In the genomic region with DNA sequence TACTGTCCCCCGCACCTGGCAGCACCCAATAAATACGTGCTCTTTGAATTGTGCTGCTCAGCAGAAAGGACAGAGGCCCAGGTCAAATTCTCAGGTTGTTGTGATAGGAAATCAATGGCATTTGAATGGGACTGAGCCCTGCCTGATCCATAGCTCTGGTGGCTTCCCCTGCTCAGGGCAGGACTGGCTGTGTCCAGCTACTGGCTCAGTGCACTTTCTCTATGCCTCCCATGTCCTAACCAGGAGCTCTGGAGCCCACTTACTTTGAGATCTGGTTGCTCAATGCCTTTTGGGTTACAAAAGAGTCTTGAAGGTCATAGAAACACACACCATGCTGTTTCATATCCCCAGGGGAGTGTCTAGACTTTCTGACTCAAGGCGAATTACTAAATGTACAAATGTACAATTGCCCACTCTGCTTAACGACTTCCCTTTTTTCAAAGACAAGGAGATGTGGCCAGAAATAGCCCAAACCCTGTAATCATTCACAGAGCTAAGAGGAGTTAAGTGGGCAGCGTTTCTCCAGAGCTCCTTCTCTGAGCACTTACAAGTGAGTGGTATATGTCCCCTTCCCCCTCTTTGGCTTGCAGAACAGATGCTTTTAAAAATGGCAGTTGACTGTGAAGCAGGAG, we compare ENCODE assay signal across 9 mouse cellular contexts.
DNase-seq lines count a peak whose midpoint lies in the region; ATAC-seq and TF ChIP-seq lines count a peak whose summit lies in the region.
"Had no signal": no experiment of that assay in that cellular context is flagged by ENCODE, and none has a peak within 500 bp of the region (broad histone marks: within the 10 kb centered on the region; RNA-seq: fewer than 3 reads in every experiment).

No protein-coding gene starts in this region.

- no peak for TF ChIP-seq EP300 in heart, postnatal 0 days (IDR thresholded peaks at IDR 0.05; ENCODE audit: low read depth)

- H3K4me1 ChIP-seq in heart, postnatal 0 days (ENCODE audit: control insufficient read depth, insufficient read depth): peaks cover 9% of the 10 kb centered on the region; the same call in 1 of the 2 replicates

- peak; percentile 27 for DNase-seq in heart, postnatal 0 days (ENCODE audit: low spot score)
- DNase-seq in heart, postnatal 10 days: no peak
- DNase-seq in Patski (ENCODE audit: low read depth, low spot score): peak; percentile 79
- DNase-seq in cerebellum, adult 11-12 months: no peak
- no peak for DNase-seq in testis, postnatal 10 days (ENCODE audit: low spot score)
- DNase-seq: thymus, adult 18-20 months had no signal

- CTCF ChIA-PET in Patski (lab: Charles Lee): interaction anchor here (0.7 to 1.0 kb wide), 2 partner anchors 83 to 84 kb away, joined by 3 read pairs; no protein-coding TSS in a partner anchor

- no peaks in the 10 kb centered on the region for H3K27me3 ChIP-seq in heart, postnatal 0 days (ENCODE audit: control insufficient read depth, insufficient read depth, low read length)
- H3K27me3 ChIP-seq in Patski (no peaks in the 10 kb centered on the region), myocyte (ENCODE audit: control insufficient read depth, insufficient read depth, insufficient read length) (no peaks in the 10 kb centered on the region)

- TF ChIP-seq POLR2A in myocyte (IDR thresholded peaks at IDR 0.05; ENCODE audit: insufficient read length, low read depth): no peak

- ATAC-seq in heart, postnatal 0 days (ENCODE audit: insufficient read depth, low read depth): peak; percentile 27; the same call in 1 of the 2 replicates
- ATAC-seq in Patski: peak; percentile 60
- ATAC-seq in hematopoietic stem cell, adult 5-6 weeks (replicated peaks in 1 of 2; ENCODE audit: insufficient read depth in 1 of 2, low FRiP score in 2 of 2, low TSS enrichment in 1 of 2, low read depth in 1 of 2, poor library complexity in 2 of 2, severe bottlenecking in 2 of 2): peak; percentile 62 to 81

- H3K9me3 ChIP-seq in heart, postnatal 0 days (replicated peaks; ENCODE audit: control insufficient read depth, low read length): no peaks in the 10 kb centered on the region

- intact Hi-C loops in heart, postnatal 10 days (cut with DNase I): no loop called here

- H3K79me2 ChIP-seq in myocyte (ENCODE audit: control insufficient read depth, insufficient read depth): no peaks in the 10 kb centered on the region

- H3K27ac ChIP-seq in heart, postnatal 0 days (ENCODE audit: low read depth): no peak overlapping the region

- no peak overlapping the region for H3K4me2 ChIP-seq in heart, postnatal 0 days (ENCODE audit: low read depth, low read length)
- peak overlapping the region; percentile 20 for H3K4me2 ChIP-seq in myocyte (ENCODE audit: low read depth)
- H3K4me2 ChIP-seq: liver, embryonic 11.5 days had no signal

- POLR2A ChIA-PET in Patski (lab: Charles Lee): interaction anchor here (0.6 kb wide), 1 partner anchor 320 kb away, joined by 3 read pairs; no protein-coding TSS in a partner anchor

- in situ Hi-C loops in Patski (cut with MboI; ENCODE audit: low pct_unique_long_range_greater_than_20kb): loop anchor here (5.0 kb wide), 1 partner anchor 83 kb away; no protein-coding TSS in a partner anchor

- WGBS in heart, postnatal 0 days: 41% methylated on average over 5 of the region's 5 CpGs

- H3K9ac ChIP-seq in heart, postnatal 0 days (replicated peaks; ENCODE audit: low read depth, low read length): no peak overlapping the region

- no peak overlapping the region for H3K4me3 ChIP-seq in heart, postnatal 0 days (ENCODE audit: low read depth, low read length)
- no peak overlapping the region for H3K4me3 ChIP-seq in myocyte

- no peaks in the 10 kb centered on the region for H3K36me3 ChIP-seq in heart, postnatal 0 days (replicated peaks; ENCODE audit: control insufficient read depth, insufficient read depth, low read length)
- H3K36me3 ChIP-seq in myocyte (ENCODE audit: control insufficient read depth, insufficient read depth): no peaks in the 10 kb centered on the region

- H3ac ChIP-seq in myocyte (ENCODE audit: control insufficient read depth, insufficient read length): no peak overlapping the region

- TF ChIP-seq CTCF in heart, postnatal 0 days (IDR thresholded peaks at IDR 0.05; ENCODE audit: low read depth): no peak
- no peak for TF ChIP-seq CTCF in Patski (IDR thresholded peaks at IDR 0.05)

TF ChIP-seq in myocyte, 11 proteins besides CTCF, POLR2A, EP300 and RAD21:
- TF ChIP-seq MYOD1 (IDR thresholded peaks at IDR 0.05; ENCODE audit: control insufficient read depth in 1 of 3, insufficient read length in 2 of 3, low read depth in 2 of 3): no peak
- TF ChIP-seq USF1 (IDR thresholded peaks at IDR 0.05; ENCODE audit: low read depth): no peak
- TF ChIP-seq MYOG (IDR thresholded peaks at IDR 0.05; ENCODE audit: control insufficient read depth in 1 of 3, insufficient read depth in 1 of 3, insufficient read length in 2 of 3, low read depth in 2 of 3): no peak
- TF ChIP-seq TCF12 (IDR thresholded peaks at IDR 0.05; ENCODE audit: insufficient read depth, poor library complexity, severe bottlenecking): no peak
- no peak for TF ChIP-seq E2F4 (IDR thresholded peaks at IDR 0.05; ENCODE audit: insufficient read depth)
- no peak for TF ChIP-seq MAX (IDR thresholded peaks at IDR 0.05; ENCODE audit: low read depth)
- no peak for TF ChIP-seq POLR2AphosphoS2 (IDR thresholded peaks at IDR 0.05; ENCODE audit: insufficient read length, low read depth)
- no peak for TF ChIP-seq TCF3 (IDR thresholded peaks at IDR 0.05; ENCODE audit: insufficient read length, low read depth)
- no peak for TF ChIP-seq REST (IDR thresholded peaks at IDR 0.05; ENCODE audit: insufficient read depth, insufficient read length)
- no peak for TF ChIP-seq SRF (IDR thresholded peaks at IDR 0.05; ENCODE audit: control insufficient read depth, insufficient read length, low read depth)
- TF ChIP-seq CEBPB (IDR thresholded peaks at IDR 0.05; ENCODE audit: insufficient read depth, poor library complexity, severe bottlenecking): no peak

Comparison
In these comparisons a context has a peak if more than half of its experiments do, and no peak if none do; other contexts are left out.
1. DNase-seq: peak in heart, postnatal 0 days (single experiment) and Patski (single experiment); none in heart, postnatal 10 days (0 of 2), cerebellum, adult 11-12 months (single experiment) and testis, postnatal 10 days (single experiment).
2. Peak in every context shown above with its lines, with median percentiles within 50 percentile points of each other: ATAC-seq.